Mouse (Mus musculus): ENCODE measurements at regions not wholly inside any gene's neighbourhood (a gene's known extent, or its start where the extent isn't known, plus 50 kb on each side); places are given as distances from the start of the nearest gene placed in this dataset.

GRCm38 (mm10) chr1:157013669-157014048 lies 74.2 kb upstream of the Ralgps2 start:
- peak; percentile 29 to 37 for DNase-seq

GRCm38 (mm10) chr1:157012950-157013668 lies 73.7 kb upstream of the Ralgps2 start:
- DNase-seq: peak in 1 of 2 experiments; percentile 12

- DNase-seq: peak in 1 of 2 experiments; percentile 5
These were observed 71.8 kb upstream of the Ralgps2 start for GRCm38 (mm10) chr1:157011226-157011625.

DNA sequence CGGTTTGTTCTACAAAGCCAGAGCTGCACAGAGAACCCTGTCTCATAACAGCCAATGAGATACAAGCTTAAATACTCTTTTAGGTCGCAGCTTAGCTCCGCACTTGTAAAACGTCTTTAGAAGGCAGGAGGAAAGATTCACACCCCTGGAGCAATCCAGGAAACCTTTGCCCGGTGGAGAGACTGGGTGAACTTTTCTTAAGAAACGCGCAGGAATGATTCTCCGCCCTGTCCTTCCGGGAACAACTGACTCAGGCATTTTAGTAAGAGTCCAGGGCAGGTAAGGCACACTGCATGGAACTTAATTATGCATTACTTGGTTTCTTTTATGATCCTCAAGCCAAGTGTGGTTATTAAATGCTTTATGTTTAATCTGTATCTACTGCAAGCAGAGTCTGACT lies 70.0 kb upstream of the Ralgps2 start:
- DNase-seq: peak; percentile 61 to 81

DNA sequence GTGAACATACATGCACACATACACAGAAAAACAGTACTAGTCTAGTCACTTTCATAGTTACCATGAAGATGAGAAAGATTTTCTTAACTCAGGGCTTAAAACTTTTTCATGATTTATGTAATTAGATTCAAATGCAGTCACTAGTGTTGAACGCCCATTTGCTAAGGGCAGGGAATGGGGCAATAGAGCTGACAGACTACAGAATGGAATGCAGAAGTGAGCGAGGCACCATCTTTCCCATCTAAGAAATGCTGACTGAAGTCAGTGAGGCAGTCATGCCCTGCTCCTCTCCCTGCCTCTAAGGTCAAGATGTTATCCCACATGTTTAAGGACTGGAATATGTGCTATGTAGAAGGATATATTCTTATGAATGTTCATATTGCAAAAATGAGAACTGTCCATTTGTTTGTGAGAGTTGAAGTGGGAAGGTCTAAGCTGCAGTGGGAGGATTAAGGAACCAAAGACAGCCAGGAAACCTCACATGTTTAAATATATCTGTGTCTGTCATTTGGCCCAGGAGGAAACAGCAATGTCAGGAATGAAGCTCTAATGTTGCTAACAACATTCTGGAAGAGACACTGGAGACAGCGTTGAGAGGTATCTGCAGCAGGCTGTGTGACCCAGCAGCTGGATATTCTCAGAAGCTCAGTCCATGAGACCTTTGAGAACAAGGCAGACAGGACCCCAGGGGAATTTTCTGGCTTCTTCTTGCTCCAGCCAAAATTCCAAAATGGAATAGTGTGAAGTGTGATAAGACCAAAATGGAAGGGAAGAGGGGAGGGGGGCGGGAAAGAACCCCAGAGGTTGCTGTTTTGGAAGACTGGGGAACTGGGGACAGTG lies 68.7 kb upstream of the Ralgps2 start:
- DNase-seq: peak; percentile 38 to 59

- DNase-seq: peak in 1 of 2 experiments; percentile 23
These were observed 65.1 kb upstream of the Ralgps2 start for GRCm38 (mm10) chr1:157004312-157005074.

DNA sequence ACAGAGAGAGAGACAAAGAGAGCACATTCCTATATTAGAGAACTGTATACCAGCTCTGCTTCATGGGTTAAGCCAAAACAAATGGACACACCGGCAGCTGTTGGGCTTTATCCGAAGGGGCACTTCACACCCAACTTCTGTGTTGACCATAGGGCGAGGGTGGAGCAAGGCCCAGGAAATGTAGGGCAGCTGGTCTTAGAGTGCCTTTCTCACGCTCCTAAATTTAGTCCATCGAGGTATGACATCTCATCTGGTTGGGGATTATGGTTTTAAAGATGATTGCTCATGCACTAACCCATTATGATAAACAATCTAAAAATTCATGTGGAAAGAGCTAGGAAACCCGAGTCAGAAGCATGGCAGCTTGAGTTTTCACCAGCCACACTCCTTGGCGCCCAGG lies 63.6 kb upstream of the Ralgps2 start:
- peak in 1 of 2 experiments; percentile 19 for DNase-seq

DNA sequence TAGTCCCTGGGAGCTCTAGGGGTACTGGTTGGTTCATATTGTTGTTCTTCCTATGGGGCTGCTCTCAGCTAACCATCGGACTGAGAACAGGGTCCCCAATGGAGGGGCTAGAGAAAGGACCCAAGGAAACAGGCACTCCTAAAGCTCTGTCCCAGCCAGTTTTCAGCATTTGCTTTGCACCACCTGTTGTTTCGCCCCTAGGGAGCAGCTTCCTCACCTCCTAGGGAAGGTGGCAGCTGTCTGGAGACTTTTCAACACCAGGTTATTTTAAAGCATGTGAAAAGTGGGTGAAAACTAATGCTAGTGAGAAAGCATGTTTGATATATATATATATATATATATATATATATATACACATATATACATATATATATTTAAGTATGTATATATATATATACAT lies 62.8 kb upstream of the Ralgps2 start:
- DNase-seq: peak in 1 of 2 experiments; percentile 13

DNA sequence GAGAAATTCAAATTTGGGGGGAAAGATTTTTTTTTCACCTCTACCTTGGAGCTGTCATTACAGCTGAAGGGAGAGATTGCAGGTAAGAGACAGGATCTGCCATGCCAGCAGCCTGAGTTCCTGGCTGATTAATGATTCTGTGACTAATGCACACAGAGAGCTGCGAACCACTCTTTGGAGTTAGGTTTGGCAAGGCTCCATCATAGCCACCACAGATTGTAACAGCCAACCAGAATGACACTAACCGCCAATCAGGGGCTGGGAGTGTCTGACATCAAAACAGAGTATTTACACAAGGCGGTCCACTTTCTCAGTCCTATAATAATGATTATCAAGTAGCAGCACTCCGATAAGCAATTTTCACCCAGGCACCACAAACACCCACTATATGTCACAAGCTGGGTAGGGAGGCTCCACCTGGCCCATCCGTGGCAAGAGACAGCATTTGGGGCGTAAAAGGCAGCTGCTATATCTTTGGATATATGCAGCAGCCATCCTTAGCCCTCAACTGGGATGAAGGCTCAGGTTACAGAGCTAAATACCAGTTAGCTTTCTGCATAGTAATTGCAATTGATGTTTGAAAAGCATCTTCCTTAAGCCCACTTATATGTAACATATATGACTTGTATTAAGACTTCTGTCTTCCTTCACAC lies 61.7 kb upstream of the Ralgps2 start:
- DNase-seq: peak in 1 of 2 experiments; percentile 34

- DNase-seq: no peak
These were observed 60.5 kb upstream of the Ralgps2 start for GRCm38 (mm10) chr1:156999947-157000346.

DNA sequence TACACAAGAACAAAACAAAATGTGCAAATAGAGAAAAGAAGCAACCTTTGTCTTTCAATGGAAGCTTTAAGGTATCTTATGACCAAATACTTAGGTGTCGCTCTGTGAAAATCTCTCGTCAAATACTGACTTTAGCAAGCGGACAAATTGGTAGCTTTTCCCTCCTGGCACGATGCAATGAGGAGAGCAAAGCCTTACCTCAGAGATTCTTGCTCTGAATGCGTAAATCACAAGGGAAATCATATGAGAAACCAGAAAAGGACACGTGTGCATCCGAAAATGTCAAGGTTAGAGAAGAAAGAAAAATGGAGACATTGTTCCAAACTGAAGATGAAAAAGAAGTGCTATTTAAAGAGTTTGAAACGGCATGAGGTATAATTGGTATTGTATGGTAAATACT lies 59.8 kb upstream of the Ralgps2 start:
- no peak for DNase-seq

- no peak for DNase-seq
These were observed 58.3 kb upstream of the Ralgps2 start for GRCm38 (mm10) chr1:156997476-156998305.

- no peak for DNase-seq
These were observed 57.6 kb upstream of the Ralgps2 start for GRCm38 (mm10) chr1:156997033-156997432.

- peak in 1 of 2 experiments; percentile 30 for DNase-seq
These were observed 56.9 kb upstream of the Ralgps2 start for GRCm38 (mm10) chr1:156996084-156996880.

DNA sequence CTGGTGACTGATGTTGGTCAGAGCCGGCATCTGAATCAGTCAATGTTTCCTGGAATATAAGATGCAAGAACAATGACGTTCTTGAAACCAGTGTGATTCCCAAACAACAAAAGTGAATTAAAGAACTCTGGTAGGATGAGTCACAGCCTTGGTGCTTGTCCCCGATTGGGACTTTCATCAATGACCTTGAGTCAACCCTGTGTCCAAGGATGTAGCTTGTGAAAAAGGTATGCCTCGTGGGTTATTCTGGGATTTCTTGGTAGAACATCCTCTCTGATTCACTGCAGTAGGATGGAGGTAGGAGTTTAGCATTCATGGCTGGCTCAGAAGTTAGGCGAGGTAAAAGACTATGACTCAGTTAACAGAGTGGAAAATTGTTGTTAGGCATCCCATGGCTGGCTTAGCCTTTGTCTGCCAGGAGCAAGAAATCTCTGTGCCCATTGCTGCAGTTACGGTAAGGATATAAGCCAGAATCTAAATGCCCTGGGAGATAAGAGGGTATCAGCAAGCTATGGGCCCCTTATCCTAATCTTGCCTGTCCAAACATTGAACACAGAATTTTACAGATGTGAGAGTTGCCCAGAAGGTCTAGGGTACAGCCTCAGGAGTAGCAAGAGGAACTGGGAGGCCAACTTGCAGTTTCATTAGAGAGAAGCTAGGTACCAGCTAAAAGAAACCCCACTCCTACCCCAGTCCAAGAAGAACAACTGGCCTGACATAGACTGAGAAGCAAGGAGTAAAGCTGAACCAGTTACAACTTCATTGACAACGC lies 55.9 kb upstream of the Ralgps2 start:
- DNase-seq: no peak

DNA sequence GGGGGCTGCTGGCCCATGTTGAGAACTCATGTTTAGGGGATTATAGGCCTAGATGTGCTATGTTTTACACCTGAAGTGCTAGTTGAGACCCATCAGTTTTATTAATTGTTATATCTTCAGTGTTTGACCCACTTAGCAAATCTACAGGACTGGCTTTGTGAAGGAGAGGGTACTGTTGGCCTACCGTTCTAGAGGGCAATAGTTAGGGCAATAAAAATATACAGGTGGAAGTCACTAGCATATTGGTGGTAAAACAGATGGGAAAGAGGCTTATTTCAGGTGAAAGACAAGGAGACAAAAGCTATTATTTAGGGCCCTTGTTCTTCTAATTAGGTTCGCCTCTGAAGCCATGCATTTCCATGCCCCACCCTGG lies 55.2 kb upstream of the Ralgps2 start:
- DNase-seq: no peak

GRCm38 (mm10) chr1:156994005-156994643 lies 54.7 kb upstream of the Ralgps2 start:
- no peak for DNase-seq

DNA sequence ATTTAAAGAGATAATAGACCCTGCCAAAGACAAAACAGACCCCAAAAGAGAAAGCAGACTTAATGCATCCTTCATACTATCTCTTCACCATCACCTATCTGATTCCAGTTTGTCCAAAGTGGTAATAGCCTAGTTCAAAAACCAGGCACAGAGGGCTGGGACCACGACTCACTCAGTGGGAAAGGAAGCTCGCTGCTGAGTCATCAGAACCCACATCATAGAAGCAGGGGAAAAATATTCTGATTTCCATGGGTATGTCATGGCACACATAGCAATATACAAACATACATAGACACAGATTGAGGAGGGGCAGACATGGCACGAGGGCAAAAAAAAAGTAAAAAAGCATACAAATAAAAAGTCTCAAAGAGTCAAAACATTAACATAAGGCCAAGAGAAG lies 53.7 kb upstream of the Ralgps2 start:
- DNase-seq: no peak

- DNase-seq: no peak
These were observed 53.1 kb upstream of the Ralgps2 start for GRCm38 (mm10) chr1:156992536-156992935.

Measured in kidney, postnatal 25 days (tissue).